Mouse (Mus musculus): Measurements from ENCODE around the gene Ccdc125.

The Ccdc125 gene

DNA sequence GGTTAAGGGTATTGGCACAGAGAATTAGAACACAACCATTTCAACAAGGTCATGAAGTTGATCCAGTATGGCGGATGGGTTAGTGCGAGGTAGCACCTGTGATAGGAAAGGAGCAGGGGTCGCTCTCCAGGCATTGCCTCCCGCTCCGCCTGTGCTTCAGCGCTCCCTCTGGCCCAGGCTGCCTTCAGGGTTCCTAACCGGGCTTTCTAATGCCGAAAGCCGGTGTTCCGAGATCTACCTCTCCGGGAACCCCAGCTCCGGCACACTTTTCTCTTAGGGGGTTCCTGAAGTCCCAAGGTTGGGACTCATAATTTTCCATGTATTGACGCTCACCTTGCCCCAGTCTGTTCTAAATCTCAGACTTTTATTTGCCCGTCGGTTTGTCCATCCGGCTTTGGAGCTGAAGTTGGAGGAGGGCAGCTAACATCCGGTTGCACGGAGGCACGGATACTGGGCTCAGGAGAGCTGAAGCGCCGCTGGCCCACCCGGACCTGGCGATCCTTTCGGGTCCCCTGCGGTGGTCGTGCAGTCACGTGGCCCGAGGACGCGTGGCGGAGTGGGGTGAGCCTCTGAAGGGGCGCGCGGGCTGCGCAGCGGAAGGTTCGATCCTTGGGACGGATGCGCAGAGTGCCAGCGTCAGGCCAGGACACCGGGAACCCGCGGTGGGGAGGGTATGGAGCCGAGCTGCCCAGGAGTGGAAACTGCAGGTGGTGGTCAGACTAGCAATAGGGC, at the start of gene Ccdc125:
TSS of gene Ccdc125 (plus strand) at position 427 of the 732 bp plus-strand sequence.
- no peak for DNase-seq (ENCODE audit: low spot score)

DNA sequence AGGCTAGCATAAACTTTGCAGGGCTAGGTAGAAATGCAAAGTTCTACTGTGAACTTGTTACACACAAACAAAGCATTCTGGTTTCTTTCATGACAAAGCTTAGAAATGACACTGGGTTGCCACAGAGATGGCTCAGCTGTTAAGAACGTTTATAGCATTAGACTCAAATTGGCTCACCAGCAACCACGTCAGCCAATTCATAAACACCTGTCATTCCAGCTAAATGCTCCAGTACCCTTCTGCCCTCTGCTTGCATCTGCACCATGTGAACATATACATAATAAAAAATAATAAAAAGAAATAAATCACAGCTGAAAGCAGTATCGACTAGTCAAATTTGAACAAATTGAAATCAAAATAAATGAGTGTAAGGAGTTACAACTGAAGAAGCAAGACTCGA, 47.3 kb upstream of the Ccdc125 start:
- no peak for DNase-seq (ENCODE audit: low spot score)

DNA sequence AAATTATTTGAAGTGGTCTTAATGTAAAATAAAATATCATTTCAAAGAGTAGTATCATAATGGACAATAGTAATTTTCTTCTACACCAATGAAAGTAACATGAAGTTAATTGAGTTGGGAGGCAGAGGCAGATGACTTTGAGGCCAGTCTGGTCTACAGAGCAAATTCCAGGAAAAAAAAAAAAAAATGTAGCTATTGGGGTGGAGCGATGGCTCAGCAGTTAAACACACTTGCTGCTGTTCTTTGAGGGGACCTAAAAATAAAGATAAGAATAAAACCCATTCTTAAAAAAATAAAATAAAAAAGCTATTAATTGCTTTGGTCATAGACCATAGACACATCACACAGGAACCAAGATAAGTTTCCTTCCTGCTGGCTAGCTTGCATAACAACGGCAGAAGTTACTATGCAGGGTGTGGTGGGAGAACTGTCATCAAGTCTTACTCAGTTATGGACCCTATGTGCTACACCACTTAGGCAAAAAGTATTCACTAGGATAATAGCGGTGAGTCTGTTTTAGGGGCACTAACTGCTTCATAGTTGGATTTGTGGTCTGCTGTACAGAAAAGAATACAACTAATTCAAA, 35.3 kb upstream of the Ccdc125 start:
- DNase-seq (ENCODE audit: low spot score) = no peak

DNA sequence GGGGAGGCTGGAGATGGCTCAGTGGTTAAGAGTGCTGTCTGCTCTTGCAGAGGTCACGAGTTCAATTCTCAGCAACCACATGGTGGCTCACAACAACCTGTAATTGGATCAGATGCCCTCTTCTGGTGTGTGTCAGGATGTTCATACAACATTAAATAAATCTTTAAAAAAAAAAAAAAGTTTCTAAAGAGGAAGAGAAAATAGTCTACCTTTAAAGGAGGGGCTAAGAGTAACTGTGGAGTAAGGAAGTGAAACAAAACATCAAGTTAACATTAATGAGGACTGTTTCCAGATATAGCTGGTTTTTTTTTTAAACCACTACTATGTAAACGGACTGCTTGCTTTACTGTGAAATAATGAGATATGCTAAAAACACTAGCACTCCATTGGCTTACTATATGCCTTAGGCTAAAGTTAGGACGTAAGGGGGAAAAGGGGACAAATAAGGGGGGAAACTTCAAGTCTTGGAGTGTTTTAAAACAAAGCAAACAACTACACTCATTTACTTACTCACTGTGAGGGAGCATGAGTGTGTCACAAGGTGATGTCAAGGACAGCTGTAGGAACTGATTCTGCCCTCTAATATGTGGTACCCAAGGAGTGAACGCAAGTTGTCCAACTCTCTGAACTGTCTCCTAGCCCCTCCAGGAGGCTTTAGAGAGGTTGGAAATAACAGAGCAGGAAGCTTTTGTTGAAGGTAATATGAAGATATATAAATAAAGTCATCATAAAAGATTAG, 26.9 kb upstream of the Ccdc125 start:
- DNase-seq (ENCODE audit: low spot score) = no peak

DNA sequence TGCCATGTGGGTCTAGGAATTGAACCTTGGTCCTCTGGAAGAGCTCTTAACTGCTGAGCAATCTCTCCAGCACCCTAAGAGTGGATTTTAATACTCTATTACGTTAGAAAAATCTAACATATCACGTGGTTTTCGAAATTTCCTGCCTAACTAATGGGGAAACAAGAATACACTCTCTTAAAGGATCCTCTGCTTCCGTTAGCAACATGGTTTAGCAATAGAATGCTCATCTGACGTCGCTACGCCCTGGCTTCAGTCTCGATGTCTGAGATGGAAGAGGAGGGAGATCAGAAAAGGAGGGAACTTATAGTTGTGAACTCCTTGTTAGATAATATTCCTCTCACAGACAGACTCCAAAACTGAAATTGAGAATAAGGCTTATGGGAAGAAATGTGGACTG, 21.3 kb upstream of the Ccdc125 start:
- DNase-seq (ENCODE audit: low spot score) = no peak

DNA sequence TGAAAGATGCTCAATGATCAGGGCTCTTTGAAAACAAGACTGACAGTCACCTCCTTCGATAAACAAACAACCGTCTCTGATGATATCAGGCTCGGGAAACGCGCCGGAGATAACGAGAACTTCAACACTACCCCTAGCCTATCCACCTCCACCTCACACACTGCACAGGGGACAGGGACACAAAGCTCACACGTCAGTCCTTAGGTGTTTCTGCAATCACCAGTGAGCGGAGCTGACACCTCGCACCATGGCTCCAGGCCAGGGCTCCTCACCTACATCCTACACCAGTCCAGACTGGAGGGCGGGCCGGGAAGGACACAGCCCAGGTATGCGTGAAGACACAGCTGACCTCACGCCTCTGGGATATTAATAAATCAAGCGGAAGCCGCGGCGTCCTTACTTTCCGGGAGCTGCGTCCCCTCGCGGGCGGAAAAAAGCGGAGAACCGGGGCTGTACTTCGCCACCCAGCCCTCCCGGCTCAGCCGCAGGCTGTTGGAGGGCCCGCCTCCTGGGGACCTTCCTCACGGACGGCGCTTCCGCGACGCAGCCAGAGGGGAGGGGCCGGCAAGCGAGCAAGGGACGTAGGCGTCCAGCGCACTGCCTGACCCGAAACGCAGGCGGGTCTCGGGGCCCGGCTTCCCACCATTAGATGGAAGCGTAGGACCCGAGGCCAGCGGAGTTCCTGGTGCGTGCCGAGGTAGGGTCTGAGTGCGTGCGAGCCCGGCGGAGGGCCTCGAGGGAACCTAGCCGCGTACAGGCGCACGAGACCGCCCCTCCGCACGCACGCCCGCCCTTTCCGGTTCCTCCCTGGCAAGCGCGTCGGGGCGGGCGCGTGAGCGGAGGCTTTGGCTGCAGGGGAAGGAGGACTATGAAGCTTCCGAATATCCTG, 18.7 kb upstream of the Ccdc125 start, which contains the start of the genes Ak6 and Rad17:
TSS of gene Ak6 (plus strand) at position 430 of the 889 bp plus-strand sequence.
TSS of gene Rad17 (minus strand) at position 502 of the 889 bp plus-strand sequence.
- peak; percentile 94 for DNase-seq (ENCODE audit: low spot score)

DNA sequence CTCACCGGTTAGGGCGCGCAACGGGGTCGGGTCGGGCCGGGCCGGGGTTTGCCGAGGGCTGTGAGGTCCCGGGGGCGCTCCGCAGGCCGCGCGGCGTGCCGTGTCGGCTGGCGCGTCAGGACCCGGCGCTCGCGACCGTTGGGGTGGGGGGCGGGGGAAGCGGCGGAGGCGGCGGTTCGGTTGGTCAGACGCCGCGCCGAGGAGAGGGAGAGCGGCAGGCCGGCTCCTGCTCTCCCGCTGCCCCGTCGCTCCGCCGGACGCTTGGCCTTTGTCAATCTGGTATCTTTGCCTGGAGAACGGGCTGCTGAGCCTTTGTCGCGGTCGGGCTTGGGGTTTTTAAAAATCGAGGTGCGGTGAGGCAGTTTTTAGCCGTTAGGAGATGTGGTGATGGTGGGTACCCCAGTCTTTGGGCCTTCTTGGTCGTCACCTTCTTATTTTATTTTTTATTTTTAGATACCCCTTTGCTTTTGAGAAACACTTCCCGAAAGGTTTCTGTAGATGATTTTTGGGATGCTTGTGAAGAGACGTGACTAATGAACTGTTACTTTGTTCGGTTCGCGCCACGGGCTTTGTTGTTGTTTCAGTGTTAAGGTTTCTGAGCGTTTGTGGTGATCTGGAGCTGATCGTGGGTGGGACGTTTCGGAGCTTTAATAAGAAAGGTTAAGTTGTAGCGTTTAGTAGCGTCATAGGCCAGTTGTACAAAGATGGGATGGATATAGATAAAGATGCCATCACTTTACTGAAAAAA, 17.9 kb upstream of the Ccdc125 start, which contains the start of gene Taf9:
TSS of gene Taf9 (plus strand) at position 141 of the 748 bp plus-strand sequence.
- no peak for DNase-seq (ENCODE audit: low spot score)

DNA sequence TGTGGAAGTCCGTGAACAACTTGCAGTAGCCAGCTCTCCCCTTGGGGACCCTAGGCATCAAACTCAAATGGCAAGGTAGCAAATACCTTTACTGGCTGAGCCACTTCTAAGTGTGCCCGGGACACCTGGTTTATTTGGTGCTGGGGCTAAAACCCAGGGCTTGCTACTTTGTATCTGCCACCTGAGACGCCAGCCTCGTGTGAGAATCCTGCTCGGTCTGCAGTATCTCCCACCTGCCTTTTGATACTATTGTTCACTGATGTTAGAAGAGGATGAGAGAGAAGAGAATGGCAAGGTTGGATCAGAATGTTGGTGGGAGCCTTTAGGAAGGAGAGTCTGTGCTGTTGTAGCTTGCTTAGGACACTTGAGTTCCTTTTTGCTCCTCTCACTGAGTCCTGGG, 11.4 kb upstream of the Ccdc125 start:
- DNase-seq (ENCODE audit: low spot score) = no peak

DNA sequence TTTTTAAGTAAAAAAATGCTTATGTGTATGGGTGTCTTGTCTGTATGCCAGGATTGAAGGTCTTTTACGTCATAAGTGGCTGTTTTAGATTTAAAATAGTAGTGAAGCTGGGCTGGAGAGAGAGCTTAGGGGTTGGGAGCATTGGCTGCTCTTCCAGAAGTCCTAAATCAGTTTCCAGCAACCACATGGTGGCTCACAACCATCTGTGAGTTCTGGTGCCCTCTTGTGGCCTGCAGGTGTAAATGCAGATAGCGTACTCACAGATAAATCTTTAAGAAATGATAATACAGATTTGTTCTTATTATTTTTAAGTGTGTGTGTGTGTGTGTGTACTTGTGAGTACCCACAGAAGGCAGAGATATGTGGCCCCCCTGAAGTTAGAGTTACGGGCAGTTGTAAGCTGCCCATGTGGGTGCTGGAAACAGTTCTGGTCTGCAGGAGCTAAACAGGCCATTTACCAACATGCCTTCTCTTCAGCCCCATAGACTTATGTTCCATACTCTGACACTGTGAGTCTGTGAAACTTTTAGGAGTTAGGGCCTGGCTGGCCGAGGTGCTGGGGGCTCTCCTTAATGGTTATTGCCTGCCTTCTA, 9.6 kb upstream of the Ccdc125 start:
- peak; percentile 19 for DNase-seq (ENCODE audit: low spot score)

DNA sequence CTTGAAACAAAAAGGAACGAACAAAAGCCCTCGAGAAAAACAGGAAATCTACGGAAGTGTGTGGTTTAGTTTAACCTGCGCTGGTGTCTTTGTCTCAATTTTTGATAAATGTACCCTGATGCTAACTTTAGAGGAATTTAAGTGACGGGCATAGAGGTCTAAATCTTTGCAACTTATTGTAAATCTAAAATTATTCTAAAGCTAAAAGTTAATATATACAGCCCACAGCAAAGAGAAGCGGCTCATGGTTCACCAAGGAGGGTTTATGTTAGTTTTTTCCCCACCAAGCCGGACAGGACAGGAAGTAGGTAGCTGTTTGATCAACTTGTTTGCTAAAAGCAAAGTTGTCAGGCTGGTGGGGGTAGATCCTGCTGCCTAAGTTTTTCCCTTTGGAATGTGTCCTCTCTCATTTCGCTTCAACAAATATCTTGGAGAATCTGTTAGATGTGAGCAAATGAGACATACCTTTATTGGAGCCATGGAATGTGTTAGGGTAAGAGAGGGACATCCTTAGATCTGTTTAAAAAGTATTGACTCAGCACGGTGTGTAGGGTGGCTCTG, 744 bp downstream of the Ccdc125 start:
- DNase-seq (ENCODE audit: low spot score) = no peak

DNA sequence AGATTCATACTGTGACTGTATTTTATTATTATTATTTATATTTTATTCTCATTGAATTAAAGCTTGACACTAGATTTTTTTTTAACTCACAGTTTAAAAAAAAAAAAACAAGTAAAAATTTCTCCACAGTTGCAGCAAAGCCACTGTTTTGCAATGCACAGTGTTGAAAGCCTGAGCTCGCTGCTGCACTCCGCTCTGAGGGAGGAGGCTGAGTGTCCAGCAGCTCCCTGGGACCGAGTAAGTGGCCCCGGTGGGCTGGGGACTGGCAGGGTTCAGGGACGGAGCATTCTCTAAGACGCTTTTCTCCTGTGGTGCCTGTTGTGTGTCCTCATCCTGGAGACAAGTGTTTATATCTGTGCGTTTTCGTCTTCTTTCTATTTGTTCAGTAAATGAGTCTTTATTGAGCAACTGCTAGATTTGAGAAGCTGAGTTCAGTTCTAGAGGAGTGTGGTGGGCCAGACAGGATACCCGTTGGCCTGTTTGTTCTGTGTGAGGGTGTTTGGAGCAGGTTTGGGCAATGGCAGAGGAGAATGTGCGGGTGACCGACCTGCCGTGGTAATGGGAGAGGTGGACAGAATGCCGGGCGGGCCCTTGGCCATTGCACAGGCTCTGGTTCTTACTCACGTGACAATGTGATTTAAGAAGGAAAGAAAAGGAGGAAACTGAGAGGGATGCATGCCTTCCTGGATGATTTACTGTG, 6.6 kb downstream of the Ccdc125 start:
- DNase-seq (ENCODE audit: low spot score) = no peak

DNA sequence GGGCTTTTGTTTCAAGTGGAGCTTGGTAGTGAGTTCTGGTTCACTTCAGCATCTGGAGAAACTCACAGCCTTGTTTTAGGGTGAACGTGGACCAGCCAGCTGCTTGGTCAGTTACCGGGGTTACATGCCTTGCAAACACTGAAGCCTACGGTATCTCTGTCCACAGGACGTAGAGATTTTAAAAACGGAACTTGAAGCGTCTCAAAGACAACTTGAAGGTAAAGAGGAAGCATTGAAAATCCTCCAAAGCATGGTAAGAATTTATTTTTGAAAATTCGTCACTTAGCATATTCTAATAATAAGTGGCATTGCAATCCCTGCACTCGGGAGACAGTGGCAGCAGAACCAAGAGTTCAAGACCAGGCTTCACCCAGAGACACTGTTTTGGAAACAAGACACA, 12.1 kb downstream of the Ccdc125 start:
- no peak for DNase-seq (ENCODE audit: low spot score)

DNA sequence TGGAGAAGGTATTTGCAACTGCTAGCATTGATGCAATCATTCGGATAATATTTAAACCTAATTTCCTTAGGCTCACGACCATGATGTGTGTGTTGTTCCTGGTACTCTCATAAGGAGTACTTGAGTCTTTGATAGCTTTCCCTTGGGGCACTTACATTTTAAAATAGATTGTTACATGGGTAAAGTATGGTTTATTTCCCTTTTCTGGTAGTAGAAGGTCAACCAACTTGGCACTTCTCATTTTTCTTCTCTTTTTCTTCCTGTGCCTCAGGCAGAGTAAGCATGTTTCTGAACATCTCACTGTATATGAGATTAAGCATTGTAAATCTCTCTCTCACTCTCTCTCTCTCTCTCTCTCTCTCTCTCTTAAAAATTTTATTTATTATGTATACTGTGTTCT, 13.3 kb downstream of the Ccdc125 start:
- no peak for DNase-seq (ENCODE audit: low spot score)

DNA sequence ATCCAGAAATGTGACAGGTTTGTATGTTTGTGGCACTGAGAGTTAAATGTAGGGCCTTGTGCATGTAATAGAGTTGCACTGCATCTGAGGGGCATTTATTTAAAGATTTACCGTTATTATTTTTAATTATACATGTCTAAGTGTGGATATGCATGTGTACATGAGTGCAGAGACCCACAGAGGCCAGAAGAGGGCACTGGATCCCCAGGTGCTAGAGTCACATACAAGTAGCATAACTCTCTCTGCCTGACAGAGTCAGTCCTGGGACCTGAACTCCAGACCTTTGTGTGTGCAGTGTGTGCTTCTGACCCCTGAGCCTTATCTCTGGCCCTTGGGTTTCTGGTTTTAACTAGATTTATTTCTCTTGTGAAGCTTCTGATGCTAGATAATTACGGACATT, 14.8 kb downstream of the Ccdc125 start:
- no peak for DNase-seq (ENCODE audit: low spot score)

DNA sequence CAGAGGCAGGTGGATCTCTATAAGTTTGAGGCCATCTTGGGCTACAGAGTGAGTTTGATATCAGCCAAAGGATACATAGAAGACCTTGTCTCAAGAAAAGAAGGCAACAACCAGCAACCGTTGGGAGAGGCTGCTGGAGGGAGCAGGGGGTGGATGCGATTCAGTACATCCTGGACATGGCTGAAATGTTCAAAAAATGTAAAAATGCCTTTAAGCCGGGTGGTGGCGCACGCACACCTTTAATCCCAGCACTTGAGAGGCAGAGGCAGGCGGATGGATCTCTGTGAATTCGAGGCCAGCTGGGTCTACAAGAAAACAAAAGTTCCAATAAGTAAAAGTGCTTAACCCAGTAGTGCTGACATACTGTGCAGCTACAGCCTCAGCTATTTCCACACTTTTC, 18.0 kb downstream of the Ccdc125 start:
- DNase-seq (ENCODE audit: low spot score) = no peak

DNA sequence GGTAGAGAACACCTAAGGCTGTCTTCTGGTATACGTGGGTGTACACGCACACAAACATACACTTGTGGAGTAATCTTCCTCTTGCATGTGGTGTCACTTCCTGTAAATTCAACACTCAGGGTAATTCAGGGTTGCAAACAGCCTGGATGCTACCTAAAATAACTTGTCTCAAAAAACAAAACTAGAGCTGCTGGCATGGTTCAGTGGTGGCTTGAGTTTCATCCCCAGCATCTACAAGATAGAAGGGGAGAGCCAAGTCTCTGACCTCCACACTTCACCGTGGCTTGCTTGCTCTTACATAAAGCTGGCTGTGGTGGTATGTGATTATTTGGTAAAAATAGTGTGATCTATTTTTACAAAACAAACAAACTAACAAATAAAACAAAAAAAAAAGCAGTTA, 28.0 kb downstream of the Ccdc125 start:
- DNase-seq (ENCODE audit: low spot score) = no peak

DNA sequence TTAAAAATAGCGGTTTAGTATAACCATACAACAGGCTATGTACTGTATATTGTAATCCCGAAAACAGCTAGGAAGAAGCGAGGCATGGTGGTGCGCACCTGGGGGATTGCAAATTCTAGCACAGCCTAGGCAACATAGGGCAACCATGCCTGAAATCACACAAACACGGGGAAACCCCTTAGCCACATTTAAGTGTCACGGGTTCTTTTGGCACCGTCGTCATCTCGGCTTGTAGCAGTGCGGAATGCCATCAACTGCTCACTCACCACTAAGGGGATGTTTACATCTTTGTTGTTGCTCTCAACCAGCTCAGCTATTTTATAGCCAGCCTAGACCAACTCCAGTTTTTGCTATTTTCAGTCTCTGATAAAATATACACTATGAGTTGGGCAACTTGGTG, 29.3 kb downstream of the Ccdc125 start:
- no peak for DNase-seq (ENCODE audit: low spot score)

DNA sequence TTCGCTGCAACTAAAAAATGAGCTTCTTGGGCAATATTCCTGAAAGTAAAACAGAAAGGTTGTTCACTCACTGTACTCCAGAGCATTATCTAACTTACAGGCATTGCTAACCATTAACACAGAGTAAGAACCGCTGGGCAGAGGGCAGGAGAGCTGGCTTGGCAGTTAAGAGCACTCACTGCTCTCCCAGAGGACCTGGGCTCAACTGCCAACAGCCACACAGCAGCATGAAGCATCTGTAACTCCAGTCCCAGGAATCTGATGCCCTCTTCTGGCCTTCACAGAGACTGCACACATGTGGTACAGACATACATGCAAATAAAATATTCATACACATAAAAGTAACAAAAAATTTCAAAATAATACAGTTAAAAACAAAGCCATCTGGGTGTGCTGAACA, 34.0 kb downstream of the Ccdc125 start:
- DNase-seq (ENCODE audit: low spot score) = no peak

DNA sequence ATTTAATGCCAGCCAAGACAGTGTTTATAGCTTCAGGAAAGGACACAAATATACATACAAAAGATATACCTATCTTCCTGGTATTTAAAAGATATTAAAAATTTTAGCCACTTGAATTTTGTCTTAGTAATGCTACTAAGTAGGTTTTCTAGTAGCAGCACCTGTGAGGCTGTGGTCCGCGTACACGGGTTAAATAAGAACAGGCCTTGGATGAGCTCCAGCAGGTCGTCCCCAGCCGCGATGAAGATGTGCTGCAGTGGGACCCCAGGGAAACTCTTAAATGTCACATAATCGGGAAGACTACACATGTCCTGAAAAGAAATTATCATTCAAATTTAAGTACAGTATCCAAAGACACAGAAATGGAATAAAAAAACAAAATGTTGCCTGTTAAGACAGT, 36.7 kb downstream of the Ccdc125 start:
- no peak for DNase-seq (ENCODE audit: low spot score)

DNA sequence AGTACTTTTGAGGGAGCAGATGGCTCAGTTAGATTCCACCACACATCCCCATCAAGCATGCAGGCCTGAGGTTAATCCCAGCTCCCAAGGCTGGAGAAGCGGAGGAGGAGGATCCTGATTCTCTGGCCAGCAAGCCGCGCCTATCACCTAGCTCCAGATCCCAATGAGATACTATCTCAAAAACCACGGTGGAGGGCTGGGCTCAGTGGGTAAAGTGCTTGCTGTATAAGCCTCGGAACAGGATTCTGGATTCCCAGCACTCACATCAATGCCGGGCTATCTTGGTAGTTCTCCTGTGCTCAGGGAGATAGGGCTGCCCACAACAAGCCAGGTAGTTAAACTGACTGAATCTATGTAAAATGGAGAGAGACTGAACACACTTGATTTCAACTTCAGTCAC, 46.0 kb downstream of the Ccdc125 start:
- no peak for DNase-seq (ENCODE audit: low spot score)
